Mouse (Mus musculus) ES-E14 (cell line): ENCODE measurements around the gene Irak4.

Source experiments
- CHD2 ChIP-seq: IDR thresholded peaks from 2 replicates; pipeline ENCODE4 v1.6.1; 2014; ENCODE audit warnings: mild to moderate bottlenecking, low read depth, low read length, inconsistent platforms
- HCFC1 ChIP-seq: IDR thresholded peaks from 2 replicates; pipeline ENCODE4 v1.6.1; 2012; ENCODE audit warnings: low read length, inconsistent platforms, borderline replicate concordance; ENCODE audit not compliant: insufficient read depth
- MAFK ChIP-seq: IDR thresholded peaks from 2 replicates; pipeline ENCODE4 v1.6.1; 2014; ENCODE audit warnings: mild to moderate bottlenecking, low read depth, low read length, inconsistent platforms; ENCODE audit not compliant: insufficient read depth
- ZC3H11A ChIP-seq: IDR thresholded peaks from 2 replicates; pipeline ENCODE4 v1.6.1; 2012; ENCODE audit warnings: low read depth, mild to moderate bottlenecking, inconsistent platforms, low read length, borderline replicate concordance
- ZNF384 ChIP-seq: IDR thresholded peaks from 2 replicates; pipeline ENCODE4 v1.6.1; 2012; ENCODE audit warnings: low read depth, low read length, inconsistent platforms

GRCm38 (mm10) chr15:94539296-94539695 lies 4.1 kb upstream of the Irak4 start:
- TF ChIP-seq ZC3H11A, result no peak
- no peak for TF ChIP-seq HCFC1
- no peak for TF ChIP-seq MAFK
- TF ChIP-seq ZNF384, result no peak
- no peak for TF ChIP-seq CHD2
